Mouse (Mus musculus): ENCODE results near the gene Mocs1.
A peak's percentile ranks its signal among the peaks of the same experiment; 100 is the strongest.

Mocs1 gene

GRCm38 (mm10) chr17:49484435-49484834, 56.3 kb downstream of the Mocs1 start:
- DNase-seq, result no peak

GRCm38 (mm10) chr17:49489098-49489497, 60.9 kb downstream of the Mocs1 start:
- DNase-seq, result no peak

GRCm38 (mm10) chr17:49493276-49493675, 65.1 kb downstream of the Mocs1 start:
- no peak for DNase-seq

DNA sequence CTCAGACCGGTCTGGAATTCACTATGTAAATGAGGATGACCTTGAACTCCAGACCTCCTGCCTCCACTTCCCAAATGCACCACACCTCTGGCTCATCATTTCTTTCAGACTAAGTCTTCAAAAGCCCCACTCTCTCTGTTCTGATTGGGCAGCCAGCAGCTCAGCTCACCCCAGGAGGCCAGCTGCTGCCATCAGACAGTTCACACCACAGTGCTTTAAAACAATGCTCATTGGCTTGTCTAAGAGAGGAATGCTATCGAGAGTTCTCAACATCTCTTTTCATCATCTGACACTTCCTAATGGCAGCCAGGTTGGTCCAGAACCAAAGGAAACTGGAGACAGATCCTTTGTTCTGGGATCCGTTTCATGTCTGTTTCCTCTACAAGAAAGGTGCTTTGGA, 70.0 kb downstream of the Mocs1 start:
- no peak for DNase-seq

- DNase-seq, result no peak
These were observed 71.5 kb downstream of the Mocs1 start for GRCm38 (mm10) chr17:49499635-49500034.

DNA sequence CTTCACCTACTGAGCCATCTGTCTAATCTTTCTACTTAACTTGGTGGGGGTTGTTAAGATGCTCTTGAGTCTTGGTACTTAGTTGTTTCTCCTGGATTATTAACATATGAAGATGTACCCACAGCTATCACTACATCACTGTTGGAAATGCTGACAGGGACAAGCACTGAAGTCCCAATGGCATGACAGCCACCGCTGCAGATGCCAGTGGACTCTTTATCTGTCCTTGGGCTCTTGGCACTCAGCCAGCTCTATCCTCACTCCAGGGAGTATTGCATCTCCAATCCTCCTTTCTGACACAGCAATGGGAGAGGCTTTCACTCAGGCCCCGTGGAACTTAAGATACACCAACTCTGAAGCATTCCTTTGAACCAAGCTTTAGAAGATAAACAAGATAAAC, 72.1 kb downstream of the Mocs1 start:
- DNase-seq, result peak in 1 of 2 experiments; percentile 39

- DNase-seq, result peak; percentile 68 to 72
These were observed 75.2 kb downstream of the Mocs1 start for GRCm38 (mm10) chr17:49503246-49503900.
